In the genomic region with DNA sequence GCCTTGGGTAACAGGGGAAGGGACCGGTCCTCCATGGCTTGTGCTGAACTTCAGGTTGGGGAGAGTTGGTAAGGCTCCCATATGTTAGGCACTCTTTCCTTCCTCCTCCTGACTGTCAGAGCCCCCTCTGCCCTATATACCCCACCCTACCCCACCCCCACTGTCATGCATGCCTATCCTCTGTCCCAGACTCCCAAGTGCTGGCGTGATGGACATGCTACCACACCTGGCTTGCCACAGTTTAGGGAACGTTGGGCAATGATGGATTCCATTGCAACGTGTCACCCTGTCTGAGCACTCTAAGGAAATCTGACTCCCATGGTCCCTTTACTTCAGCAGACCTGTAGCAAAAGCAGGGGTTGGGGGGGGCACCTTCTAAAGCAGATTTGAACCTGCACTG, we compare ENCODE assay signal across 21 mouse cellular contexts. TPM values are rescaled to one million over a fixed set of nuclear protein-coding genes. Genes with fewer than 3 reads are reported as not detected.
DNase-seq lines count a peak whose midpoint lies in the region; TF ChIP-seq lines count a peak whose summit lies in the region.
"Had no signal": no experiment of that assay in that cellular context is flagged by ENCODE, and none has a peak within 500 bp of the region (broad histone marks: within the 10 kb centered on the region; RNA-seq: fewer than 3 reads in every experiment).

No protein-coding gene starts in this region.

- no peak overlapping the region for H3K9ac ChIP-seq in MEL (ENCODE audit: control insufficient read depth, low read depth, low read length, poor library complexity, severe bottlenecking)
- H3K9ac ChIP-seq: embryonic facial prominence, embryonic 15.5 days; forebrain, embryonic 15.5 days; hindbrain, embryonic 12.5 days had no signal

- peaks cover 0 to 30% of the 10 kb centered on the region in 2 experiments; a peak in 2 of 4 replicates for H3K36me3 ChIP-seq in MEL (ENCODE audit: control insufficient read depth in 1 of 2, insufficient read depth in 2 of 2, low read length in 2 of 2)
- no peaks in the 10 kb centered on the region for H3K36me3 ChIP-seq in macrophage (ENCODE audit: inconsistent target)
- H3K36me3 ChIP-seq: embryonic facial prominence, embryonic 15.5 days; forebrain, embryonic 15.5 days; G1E; heart, embryonic 10.5 days; hindbrain, embryonic 12.5 days had no signal

- no peak for TF ChIP-seq RAD21 in MEL (IDR thresholded peaks at IDR 0.05; ENCODE audit: low read depth, low read length)

- H3K27me3 ChIP-seq in MEL (ENCODE audit: control insufficient read depth in 1 of 2, insufficient read depth in 2 of 2, low read length in 2 of 2) = no peaks in the 10 kb centered on the region
- H3K27me3 ChIP-seq: embryonic facial prominence, embryonic 15.5 days; forebrain, embryonic 15.5 days; hindbrain, embryonic 12.5 days had no signal

- no peak for TF ChIP-seq CTCF in MEL (IDR thresholded peaks at IDR 0.05 in 2 of 3, conservative IDR thresholded peaks at IDR 0.05 in 1 of 3; ENCODE audit: control insufficient read depth in 1 of 3, insufficient read depth in 1 of 3, low read depth in 2 of 3, low read length in 3 of 3, poor library complexity in 1 of 3, severe bottlenecking in 1 of 3)
- TF ChIP-seq CTCF in bone marrow macrophage, adult 2 months (IDR thresholded peaks at IDR 0.05; ENCODE audit: low read depth, low read length) = no peak

- no peaks in the 10 kb centered on the region for H3K9me3 ChIP-seq in MEL (replicated peaks; ENCODE audit: insufficient read depth, low read length)
- H3K9me3 ChIP-seq: embryonic facial prominence, embryonic 15.5 days; forebrain, embryonic 15.5 days; G1E; heart, embryonic 10.5 days; hindbrain, embryonic 12.5 days had no signal

- TF ChIP-seq POLR2A in MEL (IDR thresholded peaks at IDR 0.05; ENCODE audit: control insufficient read depth in 1 of 2, insufficient read depth in 1 of 2, low read depth in 1 of 2, low read length in 2 of 2, poor library complexity in 1 of 2) = no peak
- no peak for TF ChIP-seq POLR2A in bone marrow macrophage, adult 2 months (IDR thresholded peaks at IDR 0.05; ENCODE audit: borderline replicate concordance, low read depth, low read length)

- WGBS in macrophage (ENCODE audit: missing documents) = 55% methylated on average over 4 of the region's 4 CpGs

- no peaks in the 10 kb centered on the region for H3K79me2 ChIP-seq in MEL (ENCODE audit: control insufficient read depth, insufficient read depth, low read length, poor library complexity)
- H3K79me2 ChIP-seq in macrophage (ENCODE audit: inconsistent target) = no peaks in the 10 kb centered on the region

- peak overlapping the region; percentile 79 for H3K27ac ChIP-seq in MEL (ENCODE audit: control insufficient read depth, low read depth, low read length)
- 0 out of 2 replicates have a peak overlapping the region, but pooled peaks have one; percentile 38 for H3K27ac ChIP-seq in bone marrow macrophage, adult 2 months (ENCODE audit: insufficient read depth, low read depth, low read length)
- H3K27ac ChIP-seq in macrophage = peak overlapping the region; percentile 22; the same call in 1 of the 2 replicates
- H3K27ac ChIP-seq: embryonic facial prominence, embryonic 15.5 days; forebrain, embryonic 15.5 days; heart, embryonic 10.5 days; hindbrain, embryonic 12.5 days had no signal

- DNase-seq in spleen, postnatal 4 days (ENCODE audit: low spot score in 2 of 2) = peak; percentile 11 to 54
- DNase-seq in spleen, postnatal 36 days (ENCODE audit: low spot score in 2 of 2) = no peak
- DNase-seq in MEL (ENCODE audit: low read depth, low spot score) = no peak
- DNase-seq in adrenal gland, postnatal 25 days = no peak
- no peak for DNase-seq in heart, adult 9 months (ENCODE audit: low spot score in 2 of 2)
- DNase-seq: adrenal gland, postnatal 10 days; B cell, adult 2 months; cerebellum, adult 8-10 months; cerebellum, postnatal 14 days; embryo, embryonic 11 days; gastrocnemius, postnatal 10 days; heart, postnatal 10 days; heart, postnatal 4 days had no signal

- H3K4me3 ChIP-seq in MEL (ENCODE audit: control insufficient read depth in 1 of 2, insufficient read depth in 1 of 2, low read depth in 2 of 2, low read length in 2 of 2) (no peak overlapping the region), macrophage (ENCODE audit: inconsistent target) (no peak overlapping the region)
- no peak overlapping the region for H3K4me3 ChIP-seq in bone marrow macrophage, adult 2 months (ENCODE audit: insufficient read depth, low read length)
- H3K4me3 ChIP-seq: embryonic facial prominence, embryonic 15.5 days; erythroblast, embryonic 14.5 days; forebrain, embryonic 15.5 days; heart, embryonic 10.5 days; hindbrain, embryonic 12.5 days had no signal

- H3K4me1 ChIP-seq in MEL (ENCODE audit: control insufficient read depth in 1 of 2, insufficient read depth in 2 of 2, low read length in 2 of 2) = peaks cover 23 to 40% of the 10 kb centered on the region in 2 experiments
- peaks cover 17% of the 10 kb centered on the region for H3K4me1 ChIP-seq in bone marrow macrophage, adult 2 months (ENCODE audit: control insufficient read depth, insufficient read depth, low read length)
- H3K4me1 ChIP-seq: embryonic facial prominence, embryonic 15.5 days had no signal

- no peak for TF ChIP-seq EP300 in MEL (IDR thresholded peaks at IDR 0.05; ENCODE audit: low read depth in 1 of 2, low read length in 2 of 2)

TF ChIP-seq in MEL, 35 proteins besides CTCF, POLR2A, EP300 and RAD21:
- TF ChIP-seq TCF12 (IDR thresholded peaks at IDR 0.05; ENCODE audit: low read depth, low read length) (no peak), ELF1 (IDR thresholded peaks at IDR 0.05; ENCODE audit: low read depth, low read length) (no peak), POLR2AphosphoS5 (IDR thresholded peaks at IDR 0.05; ENCODE audit: borderline replicate concordance, low read depth, low read length) (no peak), USF1 (IDR thresholded peaks at IDR 0.05; ENCODE audit: low read depth, low read length) (no peak), KAT2A (conservative IDR thresholded peaks at IDR 0.05; ENCODE audit: low read depth, low read length) (no peak), MAZ (IDR thresholded peaks at IDR 0.05; ENCODE audit: low read depth, low read length) (no peak), E2F4 (IDR thresholded peaks at IDR 0.05; ENCODE audit: borderline replicate concordance, low read depth, low read length) (no peak), UBTF (IDR thresholded peaks at IDR 0.05; ENCODE audit: borderline replicate concordance, insufficient read depth, low read depth, low read length) (no peak), MAX (IDR thresholded peaks at IDR 0.05; ENCODE audit: low read length) (no peak), NRF1 (IDR thresholded peaks at IDR 0.05; ENCODE audit: insufficient read depth, low read depth, low read length, poor library complexity, severe bottlenecking) (no peak), GATA1 (IDR thresholded peaks at IDR 0.05; ENCODE audit: low read depth, low read length) (no peak), TBP (IDR thresholded peaks at IDR 0.05; ENCODE audit: low read depth, low read length) (no peak), POLR2AphosphoS2 (IDR thresholded peaks at IDR 0.05; ENCODE audit: low read length) (no peak), CHD2 (IDR thresholded peaks at IDR 0.05; ENCODE audit: low read length) (no peak), ZC3H11A (IDR thresholded peaks at IDR 0.05; ENCODE audit: low read depth, low read length) (no peak), HCFC1 (IDR thresholded peaks at IDR 0.05; ENCODE audit: low read depth, low read length) (no peak), RCOR1 (IDR thresholded peaks at IDR 0.05; ENCODE audit: low read depth, low read length) (no peak), CHD1 (IDR thresholded peaks at IDR 0.05; ENCODE audit: low read depth, low read length) (no peak), ZMIZ1 (IDR thresholded peaks at IDR 0.05; ENCODE audit: low read depth, low read length) (no peak), MAFK (IDR thresholded peaks at IDR 0.05; ENCODE audit: borderline replicate concordance, low read depth, low read length) (no peak)

RNA-seq across cellular contexts. Expression of a gene that starts 57.1 kb away (rescaled TPM):
- total RNA-seq in MEL (2012; rRNA removed) = 0.20 and 0.27 TPM in 2 replicates
- polyA plus RNA-seq in MEL (2012; ENCODE audit: insufficient read depth in 1 of 2, insufficient read length in 2 of 2, low read depth in 1 of 2, low replicate concordance in 2 of 2, missing spikeins in 1 of 2) (under 1 TPM in 1 of 2 experiments, not detected in 1; 0.32 TPM), macrophage (2018) (34.1 to 70.8 TPM (median 49.3 TPM) in 3 replicates)
- polyA plus RNA-seq in bone marrow macrophage, adult 2 months (2012; ENCODE audit: insufficient read depth, insufficient read length, missing spikeins) = 43.3 and 48.2 TPM in 2 replicates
- 100 to 1,000 TPM in 2 of 26 experiments, 10 to 100 TPM in 24; 22.4 to 112 (median 68.5) TPM for total RNA-seq in macrophage (2018; cell fraction: chromatin; rRNA removed)
- 10 to 100 TPM; 24.6 to 68.2 (median 47.0) TPM for total RNA-seq in macrophage (2018; cell fraction: cytosol; rRNA removed)
- total RNA-seq in macrophage (2018; cell fraction: nucleus; rRNA removed) = 10 to 100 TPM; 35.0 to 80.6 (median 53.5) TPM
- total RNA-seq in adrenal gland, postnatal 25 days (2021) = 147 and 157 TPM in 2 replicates

Comparison
In these comparisons a context has a peak if more than half of its experiments do, and no peak if none do; other contexts are left out.
1. DNase-seq: peak in spleen, postnatal 4 days (2 of 2); none in spleen, postnatal 36 days (0 of 2), MEL (single experiment), adrenal gland, postnatal 25 days (single experiment) and heart, adult 9 months (0 of 2).
2. H3K27ac ChIP-seq: peak in every context shown above with its lines; median percentile 79 in MEL; 38 in bone marrow macrophage, adult 2 months; 22 in macrophage.
3. RNA of a gene that starts 57.1 kb away (polyA plus RNA-seq): 34.1 to 70.8 TPM in macrophage and 43.3 to 48.2 TPM in bone marrow macrophage, adult 2 months; 0.32 TPM in MEL; every median in the first group is over 10 times any median in the second.